Mouse (Mus musculus) cerebellum, postnatal 4 days (tissue): ENCODE data around the gene Park7.
A peak's percentile ranks its signal among the peaks of the same experiment; 100 is the strongest.
"Not testable (repeated sequence)": the region's sequence is repeated elsewhere in the genome, so short reads cannot be mapped to it uniquely, and the experiment has no call there.

Experiments used
- DNase-seq, 2 experiments: peaks; one replicate each; pipeline ENCODE4 v3.0.0; 2022; ENCODE audit warnings: low spot score in 2 of 2, mixed read lengths in 1 of 2

Park7 gene

DNA sequence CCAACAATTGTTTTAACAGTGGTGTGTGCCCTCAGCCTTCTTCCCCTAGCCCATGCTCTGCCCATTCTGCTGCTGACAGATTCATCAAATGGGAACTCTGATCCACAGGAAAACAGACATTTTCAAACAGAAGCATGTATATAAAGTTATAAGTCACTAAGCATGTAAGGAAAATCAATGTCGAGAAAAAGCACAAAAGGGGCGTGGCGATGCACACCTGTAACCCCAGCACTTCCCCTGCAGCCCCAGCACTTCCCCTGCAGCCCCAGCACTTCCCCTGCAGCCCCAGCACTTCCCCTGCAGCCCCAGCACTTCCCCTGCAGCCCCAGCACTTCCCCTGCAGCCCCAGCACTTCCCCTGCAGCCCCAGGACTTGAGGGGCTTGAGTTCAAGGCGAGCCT is 39.8 kb downstream of the Park7 start:
- not testable (repeated sequence) for DNase-seq

GRCm38 (mm10) chr4:150872681-150873080 is 41.6 kb downstream of the Park7 start:
- no peak for DNase-seq

- DNase-seq, result no peak
Measured at GRCm38 (mm10) chr4:150872139-150872651, 42.0 kb downstream of the Park7 start.

GRCm38 (mm10) chr4:150871392-150872138 is 42.7 kb downstream of the Park7 start:
- no peak for DNase-seq

DNA sequence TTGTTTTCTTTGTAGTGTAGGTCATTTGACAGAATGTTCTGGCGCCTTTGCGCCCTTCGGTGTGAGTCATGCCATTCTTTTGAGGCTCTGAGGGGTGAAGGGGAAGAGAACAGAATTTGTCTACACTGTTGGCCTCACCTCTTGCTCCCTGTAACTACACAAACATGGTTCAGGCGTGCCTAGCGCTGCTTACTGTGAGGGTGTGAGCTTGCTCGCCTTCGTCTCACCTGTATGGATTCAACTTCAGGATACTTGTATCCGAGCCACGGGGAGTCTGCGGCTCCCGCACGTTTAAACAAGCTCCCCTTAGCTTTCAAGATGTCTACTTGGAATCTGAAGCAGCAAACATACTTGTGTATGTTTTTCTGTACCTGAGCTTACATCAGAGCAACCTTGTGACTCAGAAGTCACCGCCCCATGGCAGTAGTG is 43.3 kb downstream of the Park7 start:
- no peak for DNase-seq

DNA sequence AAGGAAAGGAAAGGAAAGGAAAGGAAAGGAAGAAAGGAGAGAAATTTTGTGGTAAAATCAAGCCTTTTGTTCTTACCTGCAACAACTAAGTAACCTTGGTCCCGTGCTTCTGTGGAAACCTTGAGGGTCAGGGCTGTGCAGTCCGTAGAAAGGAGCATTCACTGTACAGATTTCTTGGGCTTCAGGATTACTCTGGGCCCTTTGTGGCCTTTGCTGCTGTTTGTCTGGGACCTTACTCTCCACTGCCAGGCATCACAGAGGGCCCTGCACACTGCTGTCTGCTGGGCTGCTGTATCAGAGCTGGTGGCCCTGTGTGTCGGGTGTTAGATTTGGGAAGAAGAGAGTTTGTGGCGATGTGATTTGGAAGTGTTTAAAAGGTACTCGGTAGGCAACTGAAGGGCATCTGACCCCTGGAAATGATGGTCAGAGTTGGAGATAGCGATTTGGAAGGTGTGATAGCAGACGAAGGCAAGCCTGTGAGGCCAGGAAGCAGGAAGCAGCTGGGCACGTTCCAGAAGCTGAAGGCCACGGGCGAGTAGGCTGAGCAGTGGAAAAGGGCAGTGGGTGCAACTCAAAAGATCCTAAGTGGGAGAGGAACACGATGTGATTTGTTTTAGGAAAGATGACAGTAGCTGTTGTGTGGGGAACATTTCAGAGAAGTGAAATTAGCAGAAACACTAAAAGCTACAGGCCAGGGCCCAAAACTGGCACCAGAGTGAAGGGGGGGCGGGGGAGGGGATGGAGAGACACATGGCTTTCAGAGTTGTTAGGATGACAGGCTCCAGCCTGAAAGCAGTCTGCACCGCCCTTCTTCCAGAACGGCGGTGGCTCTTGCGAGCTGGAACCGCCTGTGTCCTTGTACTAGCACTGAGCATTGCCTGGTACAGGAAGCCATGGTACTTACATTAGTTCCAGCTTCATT is 44.7 kb downstream of the Park7 start:
- DNase-seq, result no peak

GRCm38 (mm10) chr4:150868859-150869258 is 45.4 kb downstream of the Park7 start:
- no peak for DNase-seq

DNA sequence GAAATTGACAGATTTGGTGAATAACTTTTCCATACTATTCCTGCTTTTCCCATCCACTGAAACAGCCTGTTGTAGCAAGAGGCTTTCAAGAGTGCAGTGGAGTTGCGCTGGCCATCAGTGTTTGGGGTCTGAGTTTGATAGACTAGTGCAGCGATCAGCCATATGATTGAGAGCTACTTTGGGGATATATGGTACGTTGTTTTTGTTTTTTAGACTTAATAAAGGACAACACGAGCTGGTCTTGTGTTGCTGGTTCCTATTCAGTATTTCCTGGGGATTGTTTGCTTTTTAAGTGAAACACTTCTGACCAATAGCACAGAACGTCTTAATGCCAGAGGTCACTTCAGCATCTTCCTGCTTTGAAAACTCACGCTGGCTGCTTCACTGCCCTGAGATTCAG is 46.1 kb downstream of the Park7 start:
- no peak for DNase-seq

GRCm38 (mm10) chr4:150866494-150866893 is 47.7 kb downstream of the Park7 start:
- DNase-seq, result no peak

DNA sequence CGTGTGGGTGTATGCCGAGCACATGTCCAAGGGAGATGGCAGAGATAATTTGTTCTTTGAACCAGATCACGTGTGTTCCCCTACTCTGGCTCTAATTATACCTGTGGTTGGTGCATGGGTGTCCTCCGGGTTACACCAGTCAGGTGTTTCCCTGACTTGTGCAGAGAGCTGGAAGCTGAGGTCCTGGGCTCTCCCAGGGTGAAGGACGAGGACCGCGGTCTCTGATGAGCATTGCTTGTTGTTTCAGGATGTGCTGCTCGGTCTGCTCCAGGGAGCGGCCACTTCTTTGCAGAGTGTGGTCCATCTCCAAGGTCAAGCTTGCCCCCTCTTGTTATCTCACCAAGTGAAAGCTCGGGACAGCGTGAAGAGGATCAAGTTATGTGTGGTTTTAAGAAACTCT is 48.2 kb downstream of the Park7 start:
- no peak for DNase-seq

- no peak for DNase-seq
Measured at GRCm38 (mm10) chr4:150865371-150865770, 48.9 kb downstream of the Park7 start.

GRCm38 (mm10) chr4:150862626-150863375 is 51.4 kb downstream of the Park7 start:
- no peak for DNase-seq

GRCm38 (mm10) chr4:150861161-150861560 is 53.1 kb downstream of the Park7 start:
- DNase-seq, result no peak

- DNase-seq, result no peak
Measured at GRCm38 (mm10) chr4:150860526-150860925, 53.7 kb downstream of the Park7 start.

GRCm38 (mm10) chr4:150855346-150855745 is 58.9 kb downstream of the Park7 start:
- DNase-seq, result no peak

DNA sequence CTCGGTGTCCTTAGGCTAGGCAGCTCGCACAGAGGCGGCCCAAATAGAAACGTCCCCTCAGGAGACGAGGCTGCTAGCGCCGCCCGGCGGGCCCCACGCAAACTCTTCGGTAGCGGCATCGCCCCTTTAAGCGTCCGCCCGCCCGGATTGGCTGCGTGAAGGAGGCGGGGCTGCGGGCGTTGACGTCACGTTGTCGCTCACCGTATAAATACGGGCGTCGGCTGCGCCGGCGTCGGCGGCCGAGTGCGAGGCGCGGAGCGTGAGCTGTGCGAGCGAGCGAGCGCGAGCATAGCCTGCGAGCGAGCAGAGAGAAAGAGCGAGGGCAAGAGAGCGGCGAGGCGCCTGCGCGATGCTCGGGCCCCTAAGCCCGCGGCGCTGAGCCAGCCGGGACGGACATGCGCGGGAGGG is 59.4 kb downstream of the Park7 start:
- peak; percentile 97 to 99 for DNase-seq

- DNase-seq, result no peak
Measured at GRCm38 (mm10) chr4:150853680-150854461, 60.4 kb downstream of the Park7 start, which contains the start of gene Errfi1. Errfi1 (plus strand) TSS chr4:150853919.

- DNase-seq, result no peak
Measured at GRCm38 (mm10) chr4:150852479-150852878, 61.8 kb downstream of the Park7 start.

DNA sequence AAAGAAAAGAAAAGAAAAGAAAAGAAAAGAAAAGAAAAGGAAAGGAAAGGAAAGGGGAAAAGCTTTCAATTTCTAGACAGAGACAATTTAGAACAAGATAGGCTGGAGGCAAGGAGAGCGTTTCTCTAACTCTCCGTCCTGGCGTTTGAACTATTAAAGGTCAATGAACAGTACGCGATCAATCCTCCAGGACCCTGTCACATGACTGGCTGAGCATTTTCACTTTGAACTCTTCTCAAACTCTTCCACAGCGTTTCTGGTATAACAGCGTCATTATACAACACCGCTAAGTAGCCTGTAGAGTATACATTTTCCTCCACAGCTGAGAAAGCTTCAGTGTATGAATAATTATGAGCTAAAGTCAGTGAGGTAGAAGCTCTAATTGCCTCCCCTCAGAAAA is 62.2 kb downstream of the Park7 start:
- DNase-seq, result no peak

GRCm38 (mm10) chr4:150850893-150851292 is 63.3 kb downstream of the Park7 start:
- no peak for DNase-seq

DNA sequence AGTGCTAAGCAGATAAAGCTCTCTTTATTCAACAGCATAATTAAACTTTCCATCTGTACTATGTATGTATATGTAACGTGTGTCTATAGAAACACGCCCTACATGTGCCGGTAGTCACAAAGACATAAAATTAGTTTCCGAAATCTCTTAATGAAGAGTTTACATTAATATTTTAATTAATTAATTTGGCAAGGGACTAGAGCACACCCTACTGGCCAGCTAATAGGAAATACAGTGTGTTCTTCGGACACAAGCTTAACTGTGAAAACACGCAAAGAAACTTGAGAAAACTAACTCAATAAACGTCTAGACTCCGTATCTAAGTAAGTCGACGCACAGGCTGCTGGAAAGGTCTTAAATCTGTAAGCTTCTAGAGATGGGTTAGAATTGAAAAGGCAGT is 64.3 kb downstream of the Park7 start:
- DNase-seq, result no peak
